Mouse (Mus musculus): ENCODE results near the gene Rhd. TPM values are rescaled to one million over a fixed set of nuclear protein-coding genes. Genes with fewer than 3 reads are reported as not detected.

The Rhd gene
- total and polyA plus RNA-seq, 2 experiments: not detected

- no peaks in the 10 kb centered on the region for H3K27me3 ChIP-seq (ENCODE audit: control insufficient read depth, insufficient read depth, low read length)
- no peak for TF ChIP-seq CTCF (IDR thresholded peaks at IDR 0.05; ENCODE audit: low read depth, low read length)
- TF ChIP-seq POLR2A (IDR thresholded peaks at IDR 0.05; ENCODE audit: extremely low read depth, insufficient read depth, low read length): no peak
- H3K9ac ChIP-seq (ENCODE audit: low read depth, low read length): peak overlapping the region; percentile 95
- H3K4me3 ChIP-seq (ENCODE audit: insufficient read depth, low read depth, low read length): peak overlapping the region; percentile 80
- peaks cover 9% of the 10 kb centered on the region for H3K36me3 ChIP-seq (ENCODE audit: control insufficient read depth, insufficient read depth, low read length)
- 2% methylated on average over 43 of the region's 43 CpGs for WGBS
- DNase-seq (ENCODE audit: extremely low read depth, low read depth, low spot score): peak; percentile 31
- peak overlapping the region; percentile 94 for H3K27ac ChIP-seq (replicated peaks; ENCODE audit: insufficient read depth, low read depth, low read length)
- peaks cover 5% of the 10 kb centered on the region; the same call in 1 of the 2 replicates for H3K79me2 ChIP-seq (ENCODE audit: control insufficient read depth, insufficient read depth, low read length)
- peaks cover 12% of the 10 kb centered on the region; the same call in 1 of the 2 replicates for H3K4me1 ChIP-seq (ENCODE audit: control insufficient read depth, insufficient read depth, low read length)
Measured at GRCm38 (mm10) chr4:134914122-134914863, 50.0 kb downstream of the Rhd start.

DNA sequence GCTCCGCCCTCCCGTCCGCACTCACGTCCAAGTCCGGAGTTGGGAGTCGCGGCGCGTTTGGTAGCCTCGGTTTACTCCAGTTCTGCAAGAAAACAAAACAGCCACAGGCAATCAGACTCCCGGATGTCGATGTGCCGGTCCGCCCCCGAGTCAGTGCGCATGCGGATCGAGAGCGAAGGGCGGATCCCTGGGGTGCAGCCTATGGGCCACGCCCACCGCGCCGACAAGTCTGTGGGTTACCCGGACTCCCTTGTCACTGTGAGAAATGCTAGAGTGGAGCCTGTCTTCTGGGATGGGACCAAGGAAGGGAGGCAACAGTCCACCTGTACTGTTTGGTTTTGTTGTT lies 50.5 kb downstream of the Rhd start, which contains the start of gene Tmem50a:
TSS of gene Tmem50a (minus strand) at position 161 of the 346 bp plus-strand sequence.
- peaks cover 12% of the 10 kb centered on the region; the same call in 1 of the 2 replicates for H3K4me1 ChIP-seq (ENCODE audit: control insufficient read depth, insufficient read depth, low read length)
- H3K27ac ChIP-seq (replicated peaks; ENCODE audit: insufficient read depth, low read depth, low read length): peak within 1 kb of the TSS; percentile 94
- H3K79me2 ChIP-seq (ENCODE audit: control insufficient read depth, insufficient read depth, low read length): peaks cover 5% of the 10 kb centered on the region; the same call in 1 of the 2 replicates
- peak; percentile 83 for TF ChIP-seq POLR2A (IDR thresholded peaks at IDR 0.05; ENCODE audit: extremely low read depth, insufficient read depth, low read length)
- TF ChIP-seq CTCF (IDR thresholded peaks at IDR 0.05; ENCODE audit: low read depth, low read length): no peak
- H3K4me3 ChIP-seq (ENCODE audit: insufficient read depth, low read depth, low read length): peak within 1 kb of the TSS; percentile 80
- DNase-seq (ENCODE audit: extremely low read depth, low read depth, low spot score): peak; percentile 90
- no peaks in the 10 kb centered on the region for H3K27me3 ChIP-seq (ENCODE audit: control insufficient read depth, insufficient read depth, low read length)
- peaks cover 5% of the 10 kb centered on the region; the same call in 1 of the 2 replicates for H3K36me3 ChIP-seq (ENCODE audit: control insufficient read depth, insufficient read depth, low read length)
- H3K9ac ChIP-seq (ENCODE audit: low read depth, low read length): peak within 1 kb of the TSS; percentile 95
- under 1% methylated on average over 25 of the region's 25 CpGs for WGBS

- Histone ChIP-seq H3K4me3 (ENCODE audit: insufficient read depth, low read depth, low read length) (peak overlapping the region; percentile 25), H3K27ac (replicated peaks; ENCODE audit: insufficient read depth, low read depth, low read length) (peak overlapping the region; percentile 94), H3K36me3 (ENCODE audit: control insufficient read depth, insufficient read depth, low read length) (peaks cover 5% of the 10 kb centered on the region; the same call in 1 of the 2 replicates), H3K79me2 (ENCODE audit: control insufficient read depth, insufficient read depth, low read length) (peaks cover 5% of the 10 kb centered on the region; the same call in 1 of the 2 replicates), H3K9ac (ENCODE audit: low read depth, low read length) (peak overlapping the region; percentile 56), H3K4me1 (ENCODE audit: control insufficient read depth, insufficient read depth, low read length) (peaks cover 12% of the 10 kb centered on the region; the same call in 1 of the 2 replicates), H3K27me3 (ENCODE audit: control insufficient read depth, insufficient read depth, low read length) (no peaks in the 10 kb centered on the region)
- peak; percentile 85 for DNase-seq (ENCODE audit: extremely low read depth, low read depth, low spot score)
- TF ChIP-seq CTCF (IDR thresholded peaks at IDR 0.05; ENCODE audit: low read depth, low read length) (no peak), POLR2A (IDR thresholded peaks at IDR 0.05; ENCODE audit: extremely low read depth, insufficient read depth, low read length) (no peak)
- 34% methylated on average over 14 of the region's 14 CpGs for WGBS
Measured at GRCm38 (mm10) chr4:134915223-134916050, 51.1 kb downstream of the Rhd start.

DNA sequence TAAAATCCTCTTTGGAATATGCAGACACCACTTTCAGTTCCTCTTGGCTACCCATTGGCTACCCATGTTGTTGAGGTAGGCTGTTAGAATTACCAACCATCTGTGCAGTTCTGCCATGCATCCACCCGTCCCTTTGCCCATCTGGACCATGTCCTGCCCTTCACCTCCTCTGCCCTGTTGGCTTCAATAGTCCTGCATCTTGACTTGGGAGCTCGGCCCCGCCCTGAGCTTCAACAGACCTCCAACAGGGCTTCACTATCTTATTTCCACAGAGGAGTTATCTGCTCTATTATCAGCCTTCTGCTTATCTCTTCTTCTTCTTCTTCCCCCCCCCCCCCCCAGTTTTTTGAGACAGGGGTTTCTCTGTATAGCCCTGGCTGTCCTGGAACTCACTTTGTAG lies 52.9 kb downstream of the Rhd start:
- Histone ChIP-seq H3K27me3 (ENCODE audit: control insufficient read depth, insufficient read depth, low read length) (no peaks in the 10 kb centered on the region), H3K79me2 (ENCODE audit: control insufficient read depth, insufficient read depth, low read length) (peaks cover 5% of the 10 kb centered on the region; the same call in 1 of the 2 replicates), H3K9ac (ENCODE audit: low read depth, low read length) (0 out of 2 replicates have a peak overlapping the region, but pooled peaks have one; percentile 44), H3K4me3 (ENCODE audit: insufficient read depth, low read depth, low read length) (peak overlapping the region; percentile 28; the same call in 1 of the 2 replicates), H3K4me1 (ENCODE audit: control insufficient read depth, insufficient read depth, low read length) (peaks cover 12% of the 10 kb centered on the region; the same call in 1 of the 2 replicates), H3K27ac (replicated peaks; ENCODE audit: insufficient read depth, low read depth, low read length) (peak overlapping the region; percentile 80), H3K36me3 (ENCODE audit: control insufficient read depth, insufficient read depth, low read length) (peaks cover 2% of the 10 kb centered on the region; the same call in 1 of the 2 replicates)
- peak; percentile 33 for DNase-seq (ENCODE audit: extremely low read depth, low read depth, low spot score)
- 76% methylated on average over 3 of the region's 3 CpGs for WGBS
- TF ChIP-seq POLR2A (IDR thresholded peaks at IDR 0.05; ENCODE audit: extremely low read depth, insufficient read depth, low read length) (no peak), CTCF (IDR thresholded peaks at IDR 0.05; ENCODE audit: low read depth, low read length) (no peak)

GRCm38 (mm10) chr4:134918381-134918780 lies 54.0 kb downstream of the Rhd start:
- H3K27me3 ChIP-seq (ENCODE audit: control insufficient read depth, insufficient read depth, low read length): no peaks in the 10 kb centered on the region
- peak overlapping the region; percentile 49 for H3K4me3 ChIP-seq (ENCODE audit: insufficient read depth, low read depth, low read length)
- H3K27ac ChIP-seq (replicated peaks; ENCODE audit: insufficient read depth, low read depth, low read length): peak overlapping the region; percentile 80
- WGBS: under 1% methylated on average over 7 of the region's 7 CpGs
- TF ChIP-seq POLR2A (IDR thresholded peaks at IDR 0.05; ENCODE audit: extremely low read depth, insufficient read depth, low read length) (no peak), CTCF (IDR thresholded peaks at IDR 0.05; ENCODE audit: low read depth, low read length) (no peak)
- H3K4me1 ChIP-seq (ENCODE audit: control insufficient read depth, insufficient read depth, low read length): peaks cover 10% of the 10 kb centered on the region; the same call in 1 of the 2 replicates
- no peaks in the 10 kb centered on the region for H3K36me3 ChIP-seq (ENCODE audit: control insufficient read depth, insufficient read depth, low read length)
- 0 out of 2 replicates have a peak, but pooled peaks cover under 1% of the 10 kb centered on the region for H3K79me2 ChIP-seq (ENCODE audit: control insufficient read depth, insufficient read depth, low read length)
- peak; percentile 100 for DNase-seq (ENCODE audit: extremely low read depth, low read depth, low spot score)
- peak overlapping the region; percentile 61 for H3K9ac ChIP-seq (ENCODE audit: low read depth, low read length)
